Mouse (Mus musculus): ENCODE results near the gene Tmem94. TPM values are rescaled to one million over a fixed set of nuclear protein-coding genes. Genes with fewer than 3 reads are reported as not detected.

Tmem94 gene
- total and polyA plus RNA-seq, 3 experiments = 6.4 to 27.4 (median 15.0) TPM

- dilution Hi-C loops (cut with MboI; ENCODE audit: extremely low pct_ligation_motif_present, extremely low pct_unique_long_range_greater_than_20kb, low sequenced_read_pairs) = no loop called here
- no peak overlapping the region for H3K9ac ChIP-seq (ENCODE audit: insufficient read depth, low read depth)
- H3K4me1 ChIP-seq (ENCODE audit: control insufficient read depth in 1 of 2, insufficient read depth in 2 of 2) = no peaks in the 10 kb centered on the region
- no peak for DNase-seq (ENCODE audit: extremely low read depth)
- in situ Hi-C loops (cut with MboI; ENCODE audit: low pct_ligation_motif_present, low pct_unique_long_range_greater_than_20kb, low sequenced_read_pairs) = no loop called here
- no peak overlapping the region for H3K27ac ChIP-seq (ENCODE audit: insufficient read depth, low read depth)
- TF ChIP-seq SMC3 (IDR thresholded peaks at IDR 0.05; ENCODE audit: low read depth, low read length) (no peak), NELFE (IDR thresholded peaks at IDR 0.05; ENCODE audit: low read depth, low read length) (no peak), CTCF (conservative IDR thresholded peaks at IDR 0.05 in 1 of 2, IDR thresholded peaks at IDR 0.05 in 1 of 2; ENCODE audit: low read depth in 2 of 2, low read length in 2 of 2) (peak in 1 of 2 experiments; percentile 21; a peak in 1 of 4 replicates), CHD1 (IDR thresholded peaks at IDR 0.05; ENCODE audit: low read depth, low read length) (no peak), TBP (conservative IDR thresholded peaks at IDR 0.05; ENCODE audit: low read depth, low read length) (no peak), ETS1 (conservative IDR thresholded peaks at IDR 0.05; ENCODE audit: low read depth, low read length) (no peak), JUND (conservative IDR thresholded peaks at IDR 0.05; ENCODE audit: low read depth, low read length) (no peak)
- H3K27me3 ChIP-seq (replicated peaks) = no peaks in the 10 kb centered on the region
- H3K79me2 ChIP-seq (replicated peaks; ENCODE audit: control insufficient read depth, extremely low read depth, insufficient read depth, poor library complexity, severe bottlenecking) = no peaks in the 10 kb centered on the region
- peaks cover 8% of the 10 kb centered on the region for H3K9me3 ChIP-seq (replicated peaks; ENCODE audit: low read length)
- no peak overlapping the region for H3K4me2 ChIP-seq (ENCODE audit: insufficient read depth, low read depth, poor library complexity, severe bottlenecking)
- no peak overlapping the region for H3K4me3 ChIP-seq (replicated peaks in 1 of 3; ENCODE audit: low read depth in 2 of 3, low read length in 2 of 3, poor library complexity in 1 of 3)
- peaks cover 36 to 76% of the 10 kb centered on the region in 2 experiments for H3K36me3 ChIP-seq (replicated peaks in 1 of 2; ENCODE audit: control insufficient read depth in 1 of 2, insufficient read depth in 1 of 2, low read length in 1 of 2)
Measured at GRCm38 (mm10) chr11:115845819-115846218, 80.6 kb downstream of the Tmem94 start.

Other genes with a start within 250 kb of the Tmem94 start
- 480 and 623 TPM in 2 replicates for gene Sumo2, start 229.2 kb upstream of the Tmem94 start, total RNA-seq (2012; rRNA removed)
- 1,752 and 1,801 TPM in 2 replicates for gene Sumo2, start 229.2 kb upstream of the Tmem94 start, total RNA-seq (2014; rRNA removed)
- gene Sumo2, start 229.2 kb upstream of the Tmem94 start, polyA plus RNA-seq (2012; ENCODE audit: insufficient read length, low read depth) = 960 and 1,020 TPM in 2 replicates
- 290 and 340 TPM in 2 replicates for gene Nup85, start 201.0 kb upstream of the Tmem94 start, total RNA-seq (2012; rRNA removed)
- 282 and 305 TPM in 2 replicates for gene Nup85, start 201.0 kb upstream of the Tmem94 start, total RNA-seq (2014; rRNA removed)
- 326 and 368 TPM in 2 replicates for gene Nup85, start 201.0 kb upstream of the Tmem94 start, polyA plus RNA-seq (2012; ENCODE audit: insufficient read length, low read depth)
- 172 and 217 TPM in 2 replicates for gene Mrps7, start 161.5 kb upstream of the Tmem94 start, total RNA-seq (2012; rRNA removed)
- 154 and 168 TPM in 2 replicates for gene Mrps7, start 161.5 kb upstream of the Tmem94 start, total RNA-seq (2014; rRNA removed)
- gene Mrps7, start 161.5 kb upstream of the Tmem94 start, polyA plus RNA-seq (2012; ENCODE audit: insufficient read length, low read depth) = 157 and 184 TPM in 2 replicates
- 18.7 and 22.6 TPM in 2 replicates for gene Gga3, start 161.4 kb upstream of the Tmem94 start, total RNA-seq (2012; rRNA removed)
- 7.7 TPM in 2 replicates for gene Gga3, start 161.4 kb upstream of the Tmem94 start, total RNA-seq (2014; rRNA removed)
- 37.2 and 39.8 TPM in 2 replicates for gene Gga3, start 161.4 kb upstream of the Tmem94 start, polyA plus RNA-seq (2012; ENCODE audit: insufficient read length, low read depth)
- 143 and 177 TPM in 2 replicates for gene Mif4gd, start 152.5 kb upstream of the Tmem94 start, total RNA-seq (2012; rRNA removed)
- 160 and 174 TPM in 2 replicates for gene Mif4gd, start 152.5 kb upstream of the Tmem94 start, total RNA-seq (2014; rRNA removed)
- gene Mif4gd, start 152.5 kb upstream of the Tmem94 start, polyA plus RNA-seq (2012; ENCODE audit: insufficient read length, low read depth) = 131 and 143 TPM in 2 replicates
- 277 and 312 TPM in 2 replicates for gene Slc25a19, start 137.1 kb upstream of the Tmem94 start, total RNA-seq (2012; rRNA removed)
- gene Slc25a19, start 137.1 kb upstream of the Tmem94 start, total RNA-seq (2014; rRNA removed) = 278 and 294 TPM in 2 replicates
- 374 and 398 TPM in 2 replicates for gene Slc25a19, start 137.1 kb upstream of the Tmem94 start, polyA plus RNA-seq (2012; ENCODE audit: insufficient read length, low read depth)
- 63.6 and 67.7 TPM in 2 replicates for gene Grb2, start 56.8 kb upstream of the Tmem94 start, total RNA-seq (2012; rRNA removed)
- gene Grb2, start 56.8 kb upstream of the Tmem94 start, total RNA-seq (2014; rRNA removed) = 110 and 117 TPM in 2 replicates
- gene Grb2, start 56.8 kb upstream of the Tmem94 start, polyA plus RNA-seq (2012; ENCODE audit: insufficient read length, low read depth) = 228 and 241 TPM in 2 replicates
- 8.2 and 8.9 TPM in 2 replicates for gene Caskin2, start 48.2 kb downstream of the Tmem94 start, total RNA-seq (2012; rRNA removed)
- gene Caskin2, start 48.2 kb downstream of the Tmem94 start, total RNA-seq (2014; rRNA removed) = 2.7 and 2.9 TPM in 2 replicates
- 6.4 and 6.9 TPM in 2 replicates for gene Caskin2, start 48.2 kb downstream of the Tmem94 start, polyA plus RNA-seq (2012; ENCODE audit: insufficient read length, low read depth)
- 71.1 and 71.2 TPM in 2 replicates for gene Tsen54, start 49.3 kb downstream of the Tmem94 start, total RNA-seq (2012; rRNA removed)
- 44.9 and 45.8 TPM in 2 replicates for gene Tsen54, start 49.3 kb downstream of the Tmem94 start, total RNA-seq (2014; rRNA removed)
- gene Tsen54, start 49.3 kb downstream of the Tmem94 start, polyA plus RNA-seq (2012; ENCODE audit: insufficient read length, low read depth) = 55.0 and 59.4 TPM in 2 replicates
- gene Llgl2, start 58.6 kb downstream of the Tmem94 start, total RNA-seq (2012; rRNA removed) = 12.3 and 14.7 TPM in 2 replicates
- gene Llgl2, start 58.6 kb downstream of the Tmem94 start, total RNA-seq (2014; rRNA removed) = 3.8 and 4.4 TPM in 2 replicates
- 6.8 and 9.2 TPM in 2 replicates for gene Llgl2, start 58.6 kb downstream of the Tmem94 start, polyA plus RNA-seq (2012; ENCODE audit: insufficient read length, low read depth)
- 0.17 and 0.21 TPM in 2 replicates for gene Myo15b, start 93.0 kb downstream of the Tmem94 start, total RNA-seq (2012; rRNA removed)
- gene Myo15b, start 93.0 kb downstream of the Tmem94 start, total RNA-seq (2014; rRNA removed) = not detected in 2 replicates
- 0.43 and 0.72 TPM in 2 replicates for gene Myo15b, start 93.0 kb downstream of the Tmem94 start, polyA plus RNA-seq (2012; ENCODE audit: insufficient read length, low read depth)
- 0.42 and 0.46 TPM in 2 replicates for gene Smim5, start 134.5 kb downstream of the Tmem94 start, total RNA-seq (2012; rRNA removed)
- gene Smim5, start 134.5 kb downstream of the Tmem94 start, total RNA-seq (2014; rRNA removed) = 0.98 and 1.6 TPM in 2 replicates
- gene Smim5, start 134.5 kb downstream of the Tmem94 start, polyA plus RNA-seq (2012; ENCODE audit: insufficient read length, low read depth) = 1.4 and 2.3 TPM in 2 replicates
- gene Smim6, start 146.6 kb downstream of the Tmem94 start, total RNA-seq (2012; rRNA removed) = 0.21 and 0.29 TPM in 2 replicates
- not detected in 2 replicates for gene Smim6, start 146.6 kb downstream of the Tmem94 start, total RNA-seq (2014; rRNA removed)
- 0.56 and 0.59 TPM in 2 replicates for gene Smim6, start 146.6 kb downstream of the Tmem94 start, polyA plus RNA-seq (2012; ENCODE audit: insufficient read length, low read depth)
- gene Sap30bp, start 167.8 kb downstream of the Tmem94 start, total RNA-seq (2012; rRNA removed) = 72.2 and 83.6 TPM in 2 replicates
- 256 and 275 TPM in 2 replicates for gene Sap30bp, start 167.8 kb downstream of the Tmem94 start, total RNA-seq (2014; rRNA removed)
- 167 and 219 TPM in 2 replicates for gene Sap30bp, start 167.8 kb downstream of the Tmem94 start, polyA plus RNA-seq (2012; ENCODE audit: insufficient read length, low read depth)
- 30.9 and 31.0 TPM in 2 replicates for gene Recql5, start 168.0 kb downstream of the Tmem94 start, total RNA-seq (2012; rRNA removed)
- 21.8 and 22.8 TPM in 2 replicates for gene Recql5, start 168.0 kb downstream of the Tmem94 start, total RNA-seq (2014; rRNA removed)
- 38.9 and 43.3 TPM in 2 replicates for gene Recql5, start 168.0 kb downstream of the Tmem94 start, polyA plus RNA-seq (2012; ENCODE audit: insufficient read length, low read depth)
- gene Itgb4, start 209.3 kb downstream of the Tmem94 start, total RNA-seq (2012; rRNA removed) = 3.4 and 6.3 TPM in 2 replicates
- 0.09 and 0.42 TPM in 2 replicates for gene Itgb4, start 209.3 kb downstream of the Tmem94 start, total RNA-seq (2014; rRNA removed)
- 0.59 and 0.91 TPM in 2 replicates for gene Itgb4, start 209.3 kb downstream of the Tmem94 start, polyA plus RNA-seq (2012; ENCODE audit: insufficient read length, low read depth)
- 340 and 413 TPM in 2 replicates for gene Galk1, start 247.3 kb downstream of the Tmem94 start, total RNA-seq (2012; rRNA removed)
- gene Galk1, start 247.3 kb downstream of the Tmem94 start, total RNA-seq (2014; rRNA removed) = 228 and 263 TPM in 2 replicates
- 293 and 300 TPM in 2 replicates for gene Galk1, start 247.3 kb downstream of the Tmem94 start, polyA plus RNA-seq (2012; ENCODE audit: insufficient read length, low read depth)